Mouse (Mus musculus): Measurements from ENCODE around the gene Sash1.

The Sash1 gene

DNA sequence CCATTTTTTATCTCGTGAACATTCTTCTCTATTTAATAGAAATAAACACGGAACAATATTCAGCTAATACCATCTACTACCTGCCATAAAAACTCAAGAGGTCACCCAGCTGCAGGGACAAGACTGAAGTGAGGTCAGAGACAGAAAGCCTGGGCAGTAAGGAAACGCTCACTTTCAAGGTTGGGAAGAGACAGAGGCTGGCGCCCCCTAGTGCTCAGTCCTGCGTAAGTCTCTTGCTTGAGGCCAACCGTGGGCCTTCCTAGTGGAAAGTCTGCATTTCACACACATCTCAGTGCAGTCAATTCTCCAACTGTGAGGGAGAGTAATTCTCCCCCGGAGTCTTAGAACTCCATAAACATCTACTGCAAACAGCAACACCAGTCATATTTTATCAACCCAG is 90.5 kb downstream of the Sash1 start:
- DNase-seq (ENCODE audit: low read depth, low spot score) = peak; percentile 78

DNA sequence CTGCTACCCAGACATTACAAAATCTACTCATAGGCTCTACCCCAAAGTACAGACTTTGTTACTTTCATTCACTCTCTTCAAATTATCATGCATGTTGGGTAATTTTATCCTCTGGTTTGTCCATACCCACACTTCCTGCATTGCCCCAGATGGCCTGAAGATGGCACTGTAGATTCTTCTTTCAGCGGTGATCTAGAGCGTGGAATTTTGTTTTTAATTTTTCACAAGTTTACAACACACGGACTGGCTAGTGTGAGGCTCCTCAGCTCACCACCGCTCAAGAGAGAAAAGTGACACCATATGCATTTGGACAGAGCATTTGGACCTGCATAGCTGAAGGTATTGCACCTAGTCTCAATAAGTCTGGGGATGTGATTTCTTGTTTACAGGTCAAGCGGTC is 93.5 kb downstream of the Sash1 start:
- DNase-seq (ENCODE audit: low read depth, low spot score) = peak; percentile 48

DNA sequence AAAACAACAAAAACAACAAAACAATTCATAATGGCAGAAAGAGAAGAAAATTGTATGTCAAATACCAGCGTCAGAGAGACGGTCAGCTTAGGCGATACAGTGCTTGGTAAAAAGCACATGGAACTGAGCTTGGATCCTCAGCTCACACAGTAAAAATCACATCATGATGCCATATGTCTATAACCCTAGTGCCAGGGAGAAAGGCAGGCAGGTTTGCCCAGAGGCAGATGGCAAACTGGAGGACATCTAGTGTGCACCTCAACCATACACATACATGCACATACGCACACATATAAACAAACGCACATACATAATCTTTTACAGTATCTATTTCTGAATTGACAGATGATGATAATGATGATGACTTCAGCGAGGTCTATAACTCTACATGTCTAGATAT is 96.8 kb downstream of the Sash1 start:
- no peak for DNase-seq (ENCODE audit: low read depth, low spot score)

DNA sequence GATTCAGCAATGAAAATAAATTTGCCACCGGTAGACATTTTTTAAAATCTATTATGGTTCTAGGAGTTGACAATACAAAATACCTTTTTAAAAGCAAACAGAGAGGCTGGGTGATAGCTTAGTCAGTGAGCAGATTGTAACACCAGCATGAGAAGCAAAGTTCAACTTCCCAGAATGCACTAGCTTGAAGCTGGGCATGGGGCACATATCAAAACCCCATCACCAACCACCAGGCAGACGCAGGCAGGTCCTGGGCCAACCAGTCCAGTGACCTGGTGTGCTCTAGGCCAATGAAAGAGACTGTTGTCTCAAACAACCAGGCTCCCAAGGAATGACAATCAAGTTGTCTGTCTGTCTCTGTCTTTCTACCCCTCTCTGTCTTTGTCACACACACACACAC is 98.6 kb downstream of the Sash1 start:
- DNase-seq (ENCODE audit: low read depth, low spot score) = no peak

DNA sequence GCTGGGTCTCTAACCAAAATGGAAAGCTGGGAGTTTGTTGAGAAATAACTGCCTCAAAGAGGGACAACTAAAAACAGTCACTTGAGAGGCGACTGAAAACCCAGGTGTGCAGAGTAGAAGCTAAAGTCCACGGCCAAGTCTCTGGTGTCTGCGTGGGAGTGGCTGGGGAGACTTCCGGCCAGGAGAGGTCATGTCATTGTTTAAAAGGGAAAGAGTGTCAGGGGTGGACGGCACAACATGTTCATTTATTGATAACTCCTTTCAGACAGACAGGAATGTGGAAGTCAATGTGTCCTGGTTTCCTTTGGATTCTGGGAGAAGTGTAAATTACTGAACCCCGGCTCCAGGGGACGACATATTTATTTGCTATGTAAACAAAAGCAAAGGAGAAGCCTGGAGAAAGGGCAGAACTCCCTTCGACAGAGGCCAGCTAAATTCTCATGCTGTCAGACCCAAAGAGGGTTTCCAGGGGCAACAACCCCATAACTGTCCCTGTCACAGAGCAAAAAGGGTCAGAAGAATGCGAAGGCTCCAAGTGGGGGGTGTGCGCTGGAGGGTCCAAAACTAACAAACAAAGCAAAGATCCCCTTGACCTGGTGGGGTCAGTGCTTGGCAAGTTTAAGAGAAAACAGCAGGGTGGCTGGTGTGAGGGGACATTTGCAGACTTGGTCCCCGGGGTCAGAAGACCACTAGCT is 100.3 kb downstream of the Sash1 start:
- no peak for DNase-seq (ENCODE audit: low read depth, low spot score)

DNA sequence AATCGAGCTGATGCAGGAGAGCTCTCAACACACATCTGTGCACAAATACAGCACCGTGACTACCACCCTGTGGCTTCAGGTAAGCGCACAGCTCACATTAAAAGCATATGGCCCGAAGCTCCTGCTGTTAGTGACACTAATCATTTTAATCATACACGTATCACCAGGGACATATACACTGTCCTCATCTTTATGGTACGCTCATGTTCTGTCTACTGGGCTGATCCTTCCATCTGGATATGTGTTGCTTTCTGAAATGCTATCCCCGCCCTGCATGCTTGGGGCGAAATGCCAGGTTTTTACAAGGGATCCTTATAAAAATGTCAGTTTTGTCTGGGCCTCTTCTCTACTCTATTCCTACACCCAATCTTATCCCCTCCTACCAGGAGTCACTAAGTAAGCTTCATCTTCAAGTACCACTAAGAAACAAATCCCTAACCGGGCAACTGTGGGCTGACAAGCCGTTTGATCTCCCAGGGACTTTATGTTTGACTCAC is 103.9 kb downstream of the Sash1 start:
- no peak for DNase-seq (ENCODE audit: low read depth, low spot score)

DNA sequence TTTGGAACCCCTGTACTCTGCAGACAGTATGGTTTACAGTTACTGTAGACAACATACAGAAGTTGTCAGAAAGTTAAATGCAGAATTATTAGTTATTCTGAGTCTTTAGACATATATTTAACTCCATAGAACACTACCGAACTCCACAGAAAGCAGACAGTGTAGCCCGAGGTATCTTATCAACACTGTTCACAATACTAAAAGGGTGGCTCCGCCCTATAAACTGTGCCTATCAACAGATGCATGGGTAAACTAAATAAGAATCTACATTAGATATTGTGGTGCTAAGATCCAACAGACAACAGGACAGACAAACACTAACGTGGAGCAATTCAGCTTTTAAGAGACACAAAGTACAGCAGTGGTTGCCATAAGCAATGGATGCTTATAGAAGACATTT is 106.0 kb downstream of the Sash1 start:
- DNase-seq (ENCODE audit: low read depth, low spot score) = no peak

DNA sequence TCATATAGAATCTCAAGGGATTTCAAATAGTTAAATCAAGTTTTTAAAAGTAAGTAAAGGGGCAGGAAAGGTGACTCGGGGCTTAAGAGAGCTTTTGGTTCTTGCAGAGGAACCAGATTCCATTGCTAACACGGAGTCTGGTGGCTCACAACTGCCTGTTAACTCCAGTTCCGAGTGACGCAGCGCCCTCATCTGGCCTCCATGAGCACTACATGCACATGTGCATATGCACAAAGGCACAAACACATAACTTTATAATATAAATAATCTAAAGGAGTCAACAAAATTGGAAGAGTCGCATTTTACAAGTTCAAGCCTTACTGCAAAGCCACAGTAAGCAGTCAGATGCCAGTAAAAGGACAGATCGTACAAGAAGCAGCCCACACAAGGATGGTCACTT is 107.0 kb downstream of the Sash1 start:
- peak; percentile 69 for DNase-seq (ENCODE audit: low read depth, low spot score)

DNA sequence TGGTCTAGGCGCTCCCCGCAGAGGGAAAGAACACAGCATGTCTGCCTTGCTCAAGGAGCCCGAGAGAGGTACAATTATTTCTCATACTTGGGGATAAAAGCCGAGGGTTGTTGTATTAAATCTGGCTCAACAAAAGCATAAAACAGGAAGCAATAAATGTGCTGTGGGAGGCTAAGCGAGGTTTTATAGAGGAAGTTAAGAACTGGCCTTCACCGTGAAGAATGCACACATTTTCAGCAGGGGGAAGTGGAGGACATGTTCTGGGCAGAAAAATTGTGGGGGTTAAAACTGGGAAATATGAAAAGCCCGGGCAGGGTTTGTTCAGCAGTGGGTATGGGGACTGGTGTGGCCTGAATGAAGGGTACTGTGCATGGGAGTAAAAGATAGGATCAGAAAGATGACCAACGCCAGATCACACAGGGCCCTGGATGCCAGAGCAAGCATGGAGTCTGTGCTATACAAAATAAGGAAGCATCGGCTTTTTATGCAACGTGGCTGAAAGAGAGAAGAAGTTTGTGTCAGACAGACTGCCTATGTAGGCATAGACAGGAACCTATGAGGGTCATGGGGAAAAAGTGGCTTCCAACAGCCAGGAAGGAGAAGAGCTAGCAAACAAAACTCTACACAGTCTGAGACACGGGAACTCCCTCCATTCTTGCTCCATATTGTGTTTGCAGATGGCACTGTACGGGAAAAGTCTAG is 108.2 kb downstream of the Sash1 start:
- no peak for DNase-seq (ENCODE audit: low read depth, low spot score)

DNA sequence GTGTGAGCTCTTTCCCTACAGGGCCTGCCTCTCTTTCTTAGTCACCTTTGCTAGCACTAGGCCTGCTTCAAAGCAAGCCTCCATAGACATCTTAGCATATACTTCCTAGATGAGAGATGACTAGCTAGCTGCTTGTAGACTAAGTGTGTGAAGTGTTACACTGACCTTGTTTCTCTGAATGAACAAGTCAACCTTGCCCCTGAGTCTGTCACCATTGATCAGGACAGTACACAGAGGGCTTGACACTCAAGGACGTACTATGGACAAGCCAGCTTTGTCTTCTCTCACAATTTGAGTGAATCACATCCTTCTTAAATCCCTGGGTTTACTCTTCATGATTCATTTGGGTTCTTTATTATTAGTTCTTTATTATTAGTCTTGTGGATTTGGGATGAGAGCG is 109.1 kb downstream of the Sash1 start:
- DNase-seq (ENCODE audit: low read depth, low spot score) = no peak

DNA sequence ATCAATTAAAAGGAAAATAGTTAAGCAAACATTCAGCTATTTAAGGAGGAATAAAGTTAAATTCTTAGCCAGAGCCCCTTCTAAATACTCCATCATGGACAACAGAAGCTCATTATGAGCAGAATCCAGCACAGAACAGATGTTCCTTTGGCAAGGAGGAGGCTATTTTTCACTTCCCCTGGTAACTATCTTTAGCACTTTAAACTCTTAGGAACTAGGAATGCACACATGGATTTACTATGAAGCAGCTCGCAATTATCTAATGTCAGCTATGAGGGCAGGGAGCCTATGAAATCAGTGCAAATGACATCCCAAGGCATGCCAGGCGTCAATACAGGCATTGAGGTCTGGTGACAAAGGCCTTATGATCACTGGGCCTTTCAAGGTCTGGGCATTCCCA is 110.1 kb downstream of the Sash1 start:
- DNase-seq (ENCODE audit: low read depth, low spot score) = no peak

DNA sequence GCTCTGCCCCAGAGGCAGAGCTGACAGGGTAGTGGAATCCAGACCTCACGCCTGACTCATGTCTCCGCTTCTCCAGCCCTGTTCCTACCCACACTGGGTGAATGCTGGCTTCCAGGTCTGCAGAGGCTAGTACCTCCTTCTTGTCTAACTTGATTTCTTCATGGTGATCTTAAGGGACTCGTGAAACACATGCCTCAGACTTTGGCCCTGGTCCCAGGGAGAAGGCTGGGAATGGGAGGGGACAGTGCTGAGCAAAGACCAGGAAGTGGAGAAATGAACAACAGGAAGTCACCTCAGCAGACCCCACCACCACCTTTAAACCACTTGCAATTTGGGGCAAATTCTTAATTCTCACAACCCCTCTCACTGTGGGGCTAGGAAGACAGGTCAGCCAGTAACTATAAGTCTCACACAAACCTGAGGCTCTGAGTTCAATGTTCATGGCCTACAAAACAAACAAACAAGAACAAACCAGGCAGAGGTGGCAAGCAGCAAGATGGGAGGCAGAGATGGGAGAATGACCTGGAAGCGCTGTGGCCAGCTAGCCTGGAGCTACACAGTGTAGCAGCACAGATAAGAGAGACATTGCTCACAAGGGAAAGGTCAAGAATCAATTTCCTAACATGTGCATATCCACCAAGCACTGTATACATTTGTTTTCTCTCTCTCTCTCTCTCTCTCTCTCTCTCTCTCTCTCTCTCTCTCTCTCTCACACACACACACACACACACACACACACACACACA is 113.2 kb downstream of the Sash1 start:
- peak; percentile 31 for DNase-seq (ENCODE audit: low read depth, low spot score)

DNA sequence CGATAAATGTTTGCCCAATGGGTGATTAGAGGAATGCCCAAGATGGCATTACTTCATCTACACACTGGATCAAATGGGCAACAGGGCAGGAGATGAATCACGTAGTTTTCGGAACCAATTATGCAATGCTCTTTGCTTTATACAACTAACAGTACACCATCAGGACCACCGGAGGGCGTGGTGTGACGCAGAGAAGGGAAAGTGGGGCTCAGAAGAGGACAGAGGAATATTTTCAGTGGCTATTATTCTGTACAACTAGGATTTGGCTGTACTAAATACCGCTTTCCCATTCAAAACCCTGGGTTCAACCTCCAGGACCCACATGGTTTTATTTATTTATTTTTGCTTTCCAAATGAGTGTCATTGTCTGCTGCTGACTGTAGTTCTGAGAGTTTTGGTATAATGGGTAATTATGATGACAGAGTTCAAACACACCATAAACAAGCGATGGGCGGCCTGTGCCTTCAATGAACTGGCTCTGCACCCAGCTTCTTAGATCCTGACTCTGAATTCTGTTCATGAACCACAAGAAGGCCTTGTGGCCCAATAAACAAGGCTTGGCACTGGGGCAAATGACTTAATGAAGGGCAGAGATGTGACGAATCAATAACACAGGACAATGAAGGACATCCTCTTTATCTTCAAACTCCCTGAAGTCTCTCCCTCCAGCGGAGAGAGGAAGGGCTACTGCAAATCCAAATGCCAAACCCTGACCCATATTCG is 114.8 kb downstream of the Sash1 start:
- DNase-seq (ENCODE audit: low read depth, low spot score) = peak; percentile 33

DNA sequence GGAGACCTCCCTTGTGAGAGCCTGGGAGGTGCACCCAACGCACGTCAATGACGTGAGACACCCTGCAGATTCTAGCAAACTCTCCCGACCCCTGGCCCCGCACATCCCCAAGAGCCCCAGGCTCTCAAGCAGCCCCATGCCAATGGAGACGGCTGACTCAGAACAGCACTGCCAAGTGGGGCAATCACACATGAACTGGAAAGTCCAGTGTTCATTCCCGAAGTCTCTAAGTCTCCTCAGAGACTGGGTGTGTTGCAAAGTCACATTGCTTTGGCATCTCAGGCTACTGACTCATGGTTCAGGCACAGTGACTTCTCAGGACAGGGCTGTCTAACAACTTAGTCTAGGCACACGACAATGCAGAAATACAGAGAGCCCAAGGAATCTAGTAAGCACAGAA is 117.2 kb downstream of the Sash1 start:
- no peak for DNase-seq (ENCODE audit: low read depth, low spot score)

DNA sequence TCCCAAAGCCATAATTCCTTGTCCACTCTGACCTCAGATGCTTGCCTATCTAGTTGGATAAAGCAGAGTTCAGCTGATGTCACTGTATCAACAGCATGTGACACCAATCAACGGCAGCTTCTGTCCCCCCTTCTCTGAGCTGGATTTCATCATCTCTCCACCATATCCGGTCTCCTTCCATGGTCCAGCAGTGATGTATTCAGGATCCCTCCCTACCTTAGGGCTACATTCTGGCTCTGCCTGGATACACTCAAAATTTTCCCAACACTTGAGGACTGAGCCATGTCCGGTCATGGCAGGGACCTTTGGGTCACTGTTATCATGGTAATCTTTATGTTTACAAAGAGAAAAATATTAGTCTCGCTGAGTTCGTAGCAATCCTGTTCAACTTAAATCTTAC is 118.5 kb downstream of the Sash1 start:
- DNase-seq (ENCODE audit: low read depth, low spot score) = no peak

DNA sequence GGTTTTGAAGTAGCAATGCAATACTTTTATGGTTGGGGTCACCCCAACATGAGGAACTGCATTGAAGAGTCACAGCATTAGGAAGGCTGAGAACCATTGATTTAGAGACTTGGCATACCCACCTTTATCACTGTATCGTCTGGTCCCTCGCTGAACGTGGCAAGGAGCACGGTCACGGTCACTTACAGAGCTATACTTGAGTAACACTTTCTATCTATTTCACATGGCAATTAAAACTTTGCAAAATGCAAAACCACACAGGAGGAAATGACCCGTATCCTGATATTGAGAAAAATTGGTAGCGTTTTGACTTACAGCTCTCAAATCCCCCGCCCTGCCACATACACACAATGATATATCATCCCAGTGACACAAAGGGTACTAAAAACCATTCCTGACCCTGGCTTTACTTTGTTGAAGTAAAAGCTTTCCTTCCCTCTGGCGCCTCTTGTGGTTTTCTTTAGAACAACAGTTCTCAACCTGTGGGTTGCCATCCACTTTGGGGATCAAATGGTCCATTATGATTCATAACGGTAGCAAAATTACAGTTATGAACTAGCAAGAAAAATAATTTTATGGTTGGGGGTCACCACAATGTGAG is 119.8 kb downstream of the Sash1 start:
- DNase-seq (ENCODE audit: low read depth, low spot score) = peak; percentile 52

DNA sequence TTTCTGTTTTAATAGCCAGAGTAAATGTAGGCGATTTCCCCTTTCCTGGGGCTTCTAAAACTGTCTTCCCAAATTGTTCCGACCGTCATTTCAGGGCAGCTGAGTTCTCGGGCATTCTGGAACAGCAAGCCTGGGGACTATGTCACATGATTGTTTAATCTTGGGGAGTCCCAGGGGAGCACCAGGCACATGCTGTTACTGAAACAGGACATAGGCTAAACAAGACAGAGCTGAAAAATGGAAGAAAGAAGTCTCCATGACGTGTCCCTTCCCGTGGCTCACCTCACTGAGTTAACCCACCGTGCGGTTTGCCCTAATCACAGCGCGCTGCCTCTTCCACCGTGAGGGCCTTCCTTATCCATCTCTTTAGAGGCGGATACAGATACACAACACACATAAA is 123.1 kb downstream of the Sash1 start:
- DNase-seq (ENCODE audit: low read depth, low spot score) = no peak

DNA sequence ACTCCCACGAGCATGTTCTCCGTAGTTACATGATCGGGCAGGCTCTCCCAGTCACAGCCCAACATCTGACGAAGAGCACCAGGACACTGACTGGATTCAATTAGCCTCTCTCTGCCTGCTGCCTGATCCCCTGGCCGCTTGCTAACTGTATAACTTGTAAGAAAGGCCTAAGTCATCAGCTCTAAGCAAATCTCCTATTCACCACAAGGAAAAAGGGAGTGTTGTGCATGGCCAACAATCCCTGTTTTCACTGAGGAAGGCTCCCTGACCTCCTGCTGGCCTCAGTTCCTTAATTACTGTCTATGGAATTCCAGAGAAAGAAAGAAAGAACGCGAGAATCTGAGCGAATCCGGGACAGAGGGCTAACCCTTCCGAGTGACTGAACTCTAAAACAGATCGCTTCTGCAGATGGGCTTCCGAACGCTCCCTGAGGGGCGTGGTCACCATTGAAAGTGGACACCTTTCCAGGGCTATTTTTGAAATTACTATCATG is 123.6 kb downstream of the Sash1 start:
- peak; percentile 93 for DNase-seq (ENCODE audit: low read depth, low spot score)

DNA sequence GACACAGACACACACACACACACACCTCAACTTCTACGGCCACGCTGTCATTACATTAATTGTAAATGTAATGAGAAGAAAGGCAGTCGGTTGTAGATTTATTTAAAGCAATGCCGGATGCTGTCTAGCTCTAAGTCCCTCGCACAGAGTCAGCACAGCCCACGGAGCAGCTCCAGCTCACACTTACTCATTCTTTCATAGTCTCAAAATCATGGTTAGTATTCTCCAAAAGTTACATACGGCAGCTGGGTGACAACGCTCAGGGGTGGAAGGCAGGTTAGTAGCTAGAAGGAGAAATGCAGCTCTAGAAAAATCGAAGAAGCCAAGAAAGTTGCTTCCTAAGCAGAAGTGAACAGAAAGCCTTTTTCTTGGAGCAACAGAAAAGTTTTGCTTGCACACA is 124.2 kb downstream of the Sash1 start:
- no peak for DNase-seq (ENCODE audit: low read depth, low spot score)

DNA sequence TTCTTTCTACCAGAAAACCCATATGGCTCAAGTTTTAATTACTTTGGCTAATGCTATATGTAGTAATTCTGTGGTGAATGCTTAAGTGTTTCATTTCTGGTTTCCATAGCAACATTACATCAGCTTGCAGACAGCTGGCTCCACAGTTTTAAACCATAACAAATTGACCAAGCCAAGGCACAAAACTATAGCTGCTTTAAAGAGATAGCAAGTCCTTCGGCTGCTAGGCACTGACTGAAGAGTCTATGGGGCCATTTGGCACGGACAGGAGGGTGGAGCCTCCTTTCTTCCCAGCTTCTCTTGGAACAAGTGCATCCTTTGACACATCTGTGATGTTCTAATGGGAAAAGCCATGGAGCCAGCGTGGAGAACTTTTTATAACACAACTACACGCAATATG is 125.3 kb downstream of the Sash1 start:
- no peak for DNase-seq (ENCODE audit: low read depth, low spot score)

DNA sequence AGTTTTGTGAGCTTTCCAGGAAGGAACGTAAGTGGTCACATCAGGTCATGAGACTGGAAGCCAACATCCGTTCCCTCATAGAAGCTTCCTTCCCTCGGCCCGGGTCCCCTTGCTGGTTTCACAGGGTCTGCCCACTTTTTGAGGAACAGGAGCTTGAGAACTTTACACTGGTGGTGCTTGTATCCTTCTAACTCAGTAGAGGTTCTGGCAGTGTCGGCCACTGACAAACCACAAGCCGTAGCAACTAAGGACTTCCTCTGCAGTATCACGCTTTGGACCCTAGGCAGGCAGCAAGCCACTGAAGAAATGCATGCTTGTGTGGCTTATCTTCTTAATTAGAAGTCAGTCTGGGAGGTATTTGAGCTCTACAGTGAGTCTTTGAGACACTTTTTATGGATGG is 126.6 kb downstream of the Sash1 start:
- no peak for DNase-seq (ENCODE audit: low read depth, low spot score)
